Mouse (Mus musculus): ENCODE results near the gene Olfr523.

- no peak for TF ChIP-seq CTCF (conservative IDR thresholded peaks at IDR 0.05; ENCODE audit: insufficient read depth, insufficient read length, low read depth, low read length)
- no peak for TF ChIP-seq POLR2A (IDR thresholded peaks at IDR 0.05; ENCODE audit: low read depth, low read length)
Measured at GRCm38 (mm10) chr7:140138021-140138310, 35.1 kb upstream of the Olfr523 start.

All from kidney, adult 2 months (tissue).